Mouse (Mus musculus): Measurements from ENCODE around the gene Frrs1l. TPM values are rescaled to one million over a fixed set of nuclear protein-coding genes. Genes with fewer than 3 reads are reported as not detected.

Gene Frrs1l
- total RNA-seq, 4 experiments from 2014 or later, result 181 to 223 (median 197) TPM

- no peak for DNase-seq (ENCODE audit: low spot score in 2 of 2)
Measured at GRCm38 (mm10) chr4:56915732-56916325, 74.4 kb downstream of the Frrs1l start.

GRCm38 (mm10) chr4:56914761-56915160 is 75.4 kb downstream of the Frrs1l start:
- DNase-seq (ENCODE audit: low spot score in 2 of 2), result no peak

GRCm38 (mm10) chr4:56914338-56914737 is 75.9 kb downstream of the Frrs1l start:
- no peak for DNase-seq (ENCODE audit: low spot score in 2 of 2)

GRCm38 (mm10) chr4:56912382-56913001 is 77.7 kb downstream of the Frrs1l start:
- no peak for DNase-seq (ENCODE audit: low spot score in 2 of 2)

- no peak for DNase-seq (ENCODE audit: low spot score in 2 of 2)
Measured at GRCm38 (mm10) chr4:56909568-56909967, 80.6 kb downstream of the Frrs1l start.

GRCm38 (mm10) chr4:56907671-56908070 is 82.5 kb downstream of the Frrs1l start:
- DNase-seq (ENCODE audit: low spot score in 2 of 2), result no peak

Other genes starting within 250 kb of the Frrs1l start
- under 1 TPM in 2 of 4 experiments, not detected in 2; 0.30 to 0.68 TPM for gene Actl7b, start 248.9 kb downstream of the Frrs1l start, total RNA-seq (2022)
- not detected for gene Actl7a, start 247.0 kb downstream of the Frrs1l start, total RNA-seq (2022)
- 10 to 100 TPM; 62.8 to 82.3 (median 70.2) TPM for gene Elp1, start 188.1 kb downstream of the Frrs1l start, total RNA-seq (2022)
- gene Fam206a, start 188.0 kb downstream of the Frrs1l start, total RNA-seq (2022), result 10 to 100 TPM; 15.1 to 18.0 (median 17.0) TPM
- gene Ctnnal1, start 125.2 kb downstream of the Frrs1l start, total RNA-seq (2022), result 10 to 100 TPM; 16.8 to 23.7 (median 21.4) TPM
- 10 to 100 TPM; 41.6 to 49.3 (median 45.9) TPM for gene Tmem245, start 43.0 kb downstream of the Frrs1l start, total RNA-seq (2022)
- gene Epb41l4b, start 153.0 kb upstream of the Frrs1l start, total RNA-seq (2022), result 10 to 100 TPM; 30.5 to 45.1 (median 34.8) TPM

Data from left cerebral cortex, adult 8-10 months (tissue).